Mouse (Mus musculus): Measurements from ENCODE around the gene Klk6. TPM values are rescaled to one million over a fixed set of nuclear protein-coding genes. Genes with fewer than 3 reads are reported as not detected.

The Klk6 gene
- 1 to 10 TPM; 3.2 to 9.7 (median 6.3) TPM for total RNA-seq (2022)

DNA sequence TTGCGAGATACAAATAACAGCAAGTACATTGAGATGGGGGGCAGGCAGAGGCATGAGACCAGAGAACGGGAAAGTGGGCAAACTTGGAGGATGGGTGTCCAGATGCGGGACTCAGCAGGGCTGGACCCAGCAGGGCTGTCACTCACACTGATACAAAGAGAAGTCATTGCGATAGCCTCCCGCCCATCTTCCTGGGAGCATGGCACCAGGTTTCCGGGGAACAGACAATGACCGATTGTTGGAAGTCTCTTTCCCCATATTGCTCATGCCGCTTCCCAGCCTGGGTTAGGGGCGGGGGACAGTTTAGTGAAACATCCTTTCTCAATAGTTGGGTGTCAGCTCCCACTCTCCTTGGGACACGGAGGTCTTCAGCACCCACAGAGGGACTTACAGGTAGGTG lies at the start of gene Klk6:
Gene Klk6 (plus strand): TSS at position 301 of the 400 bp plus-strand sequence.
- no peak for DNase-seq (ENCODE audit: low spot score in 2 of 2)

- no peak for DNase-seq (ENCODE audit: low spot score in 2 of 2)
Observed at GRCm38 (mm10) chr7:43774802-43775201, 49.5 kb upstream of the Klk6 start.

- DNase-seq (ENCODE audit: low spot score in 2 of 2), result no peak
Observed at GRCm38 (mm10) chr7:43775311-43776057, 48.8 kb upstream of the Klk6 start.

DNA sequence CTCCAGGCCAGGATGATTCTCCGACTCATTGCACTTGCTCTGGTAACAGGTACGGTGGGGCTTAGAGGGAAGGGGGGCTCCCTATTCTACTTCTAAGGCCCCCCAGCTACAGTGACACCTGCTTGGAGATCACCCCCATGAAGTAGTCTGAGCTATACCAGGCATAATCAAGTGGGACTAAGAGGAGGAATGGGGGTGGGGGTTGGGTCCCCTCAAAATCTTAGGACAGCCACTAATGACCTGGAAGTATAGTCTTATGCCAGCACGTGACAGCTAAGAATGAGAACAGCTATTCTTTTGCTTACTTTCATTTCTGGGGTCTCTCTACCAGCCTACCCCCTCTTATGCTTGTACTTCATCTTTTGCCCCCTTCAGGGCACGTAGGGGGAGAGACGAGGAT lies 47.8 kb upstream of the Klk6 start:
- no peak for DNase-seq (ENCODE audit: low spot score in 2 of 2)

- DNase-seq (ENCODE audit: low spot score in 2 of 2), result no peak
Observed at GRCm38 (mm10) chr7:43777423-43777822, 46.9 kb upstream of the Klk6 start.

GRCm38 (mm10) chr7:43778176-43778970 lies 45.9 kb upstream of the Klk6 start:
- no peak for DNase-seq (ENCODE audit: low spot score in 2 of 2)

- DNase-seq (ENCODE audit: low spot score in 2 of 2), result no peak
Observed at GRCm38 (mm10) chr7:43780241-43780640, 44.1 kb upstream of the Klk6 start.

GRCm38 (mm10) chr7:43780746-43781145 lies 43.6 kb upstream of the Klk6 start, which contains the start of gene Klk10:
Klk10 (plus strand) TSS chr7:43781035.
- DNase-seq (ENCODE audit: low spot score in 2 of 2), result no peak

DNA sequence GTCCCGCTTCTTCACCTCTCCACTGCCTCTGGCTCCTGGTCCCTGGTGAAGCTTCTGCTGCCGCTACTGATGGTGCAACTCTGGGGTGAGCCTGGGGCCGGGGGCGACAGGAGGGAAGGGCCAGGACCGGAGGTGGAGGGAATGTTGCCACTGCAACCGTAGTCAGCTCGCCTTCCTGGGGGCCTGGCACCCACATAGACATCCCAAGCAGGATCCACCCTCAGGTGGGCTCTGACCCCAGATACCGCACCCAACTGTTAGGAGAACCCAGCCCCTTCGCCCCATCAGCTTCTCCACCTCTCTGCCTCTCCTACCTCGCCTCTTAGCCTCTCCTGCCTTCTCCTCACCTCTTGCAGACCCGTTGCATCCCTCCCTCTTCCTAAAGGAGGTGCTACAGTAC lies 42.8 kb upstream of the Klk6 start:
- DNase-seq (ENCODE audit: low spot score in 2 of 2), result no peak

- DNase-seq (ENCODE audit: low spot score in 2 of 2), result peak in 1 of 2 experiments; percentile 50
Observed at GRCm38 (mm10) chr7:43782275-43783265, 41.7 kb upstream of the Klk6 start.

- no peak for DNase-seq (ENCODE audit: low spot score in 2 of 2)
Observed at GRCm38 (mm10) chr7:43785286-43785685, 39.0 kb upstream of the Klk6 start.

- no peak for DNase-seq (ENCODE audit: low spot score in 2 of 2)
Observed at GRCm38 (mm10) chr7:43788096-43788495, 36.2 kb upstream of the Klk6 start.

DNA sequence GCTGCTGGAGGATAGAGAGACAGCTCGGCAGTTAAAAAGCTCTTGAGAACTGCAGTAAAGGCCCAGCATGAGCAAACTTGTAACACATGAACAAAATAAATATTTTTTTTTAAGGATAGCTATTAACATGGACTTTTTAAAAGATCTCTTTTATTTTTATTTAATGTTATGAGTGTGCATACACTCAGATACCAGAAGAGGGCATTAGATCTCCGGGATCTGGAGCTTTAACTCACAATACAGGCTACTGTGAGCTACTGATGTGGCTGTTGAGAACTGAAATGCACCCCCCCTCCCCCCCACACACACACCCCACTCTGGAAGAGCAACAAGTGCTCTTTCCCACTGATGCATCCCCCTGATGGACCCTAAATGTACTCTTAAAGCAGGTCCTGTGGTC lies 35.0 kb upstream of the Klk6 start:
- no peak for DNase-seq (ENCODE audit: low spot score in 2 of 2)

DNA sequence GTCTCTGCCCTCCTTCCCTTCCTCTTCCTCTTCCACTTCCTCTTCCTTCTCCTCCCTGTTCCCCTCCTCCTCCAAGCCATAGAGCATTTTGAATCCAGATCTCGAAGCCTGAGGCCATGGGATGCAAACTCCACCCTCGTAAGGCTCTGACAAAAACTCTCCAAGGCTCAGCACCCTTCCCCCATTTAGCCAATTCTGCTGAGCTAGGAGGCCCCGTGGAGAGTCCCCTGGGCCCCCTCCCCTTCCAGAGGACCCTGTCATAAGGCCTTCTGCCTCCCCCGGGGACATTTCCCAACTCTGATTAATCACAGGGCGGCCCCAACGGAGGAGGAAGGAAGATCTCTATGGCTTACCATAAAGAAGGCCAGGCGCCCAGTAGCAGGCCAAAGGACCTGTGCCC lies 32.7 kb upstream of the Klk6 start, which contains the start of gene Klk9:
Gene Klk9 (plus strand): TSS at position 301 of the 400 bp plus-strand sequence.
- DNase-seq (ENCODE audit: low spot score in 2 of 2), result no peak

GRCm38 (mm10) chr7:43796355-43796754 lies 27.9 kb upstream of the Klk6 start:
- no peak for DNase-seq (ENCODE audit: low spot score in 2 of 2)

- DNase-seq (ENCODE audit: low spot score in 2 of 2), result no peak
Observed at GRCm38 (mm10) chr7:43797333-43797769, 26.9 kb upstream of the Klk6 start, which contains the start of gene Klk8. Klk8 (plus strand) TSS chr7:43797577.

- DNase-seq (ENCODE audit: low spot score in 2 of 2), result no peak
Observed at GRCm38 (mm10) chr7:43797844-43798462, 26.3 kb upstream of the Klk6 start.

- no peak for DNase-seq (ENCODE audit: low spot score in 2 of 2)
Observed at GRCm38 (mm10) chr7:43799876-43800275, 24.4 kb upstream of the Klk6 start.

DNA sequence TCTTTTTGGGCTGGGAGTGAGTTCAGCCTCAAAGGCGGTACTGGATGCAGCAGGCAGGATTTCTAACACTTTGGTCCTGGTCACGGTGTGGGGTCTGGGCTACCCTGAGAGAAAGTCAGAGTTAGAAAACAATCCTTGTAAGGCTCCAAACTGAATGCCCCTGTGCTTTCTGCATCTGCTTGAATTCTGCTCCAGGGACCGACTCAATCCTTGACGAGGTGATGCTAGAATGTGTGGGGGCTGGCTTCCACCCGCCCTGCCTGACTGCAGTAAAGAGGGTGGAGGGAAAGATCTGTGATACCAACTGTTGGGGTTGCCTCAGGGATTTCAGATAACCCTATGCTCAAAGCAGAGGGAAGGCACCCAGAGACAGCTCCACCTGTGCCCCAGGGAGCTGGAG lies 13.3 kb upstream of the Klk6 start, which contains the start of gene Klk7:
Gene Klk7 (plus strand): TSS at position 301 of the 400 bp plus-strand sequence.
- no peak for DNase-seq (ENCODE audit: low spot score in 2 of 2)

DNA sequence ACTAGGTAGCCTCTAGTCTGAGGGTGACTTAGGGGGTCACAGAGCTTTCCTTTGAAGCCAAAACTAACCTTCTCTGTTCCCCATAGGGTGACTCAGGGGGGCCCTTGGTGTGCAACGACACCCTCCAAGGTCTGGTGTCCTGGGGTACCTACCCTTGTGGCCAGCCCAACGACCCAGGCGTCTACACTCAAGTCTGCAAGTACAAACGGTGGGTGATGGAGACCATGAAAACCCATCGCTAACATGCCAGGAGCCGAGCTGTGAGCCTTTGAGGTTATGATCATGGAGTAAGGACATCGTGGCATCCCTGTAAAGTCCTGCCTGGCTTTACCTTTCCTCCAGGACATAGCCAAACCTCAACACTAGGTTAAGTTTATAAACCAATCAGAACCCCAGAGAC lies 9.1 kb upstream of the Klk6 start:
- DNase-seq (ENCODE audit: low spot score in 2 of 2), result no peak

- no peak for DNase-seq (ENCODE audit: low spot score in 2 of 2)
Observed at GRCm38 (mm10) chr7:43816746-43817145, 7.6 kb upstream of the Klk6 start.
